Mouse (Mus musculus) erythroblast, adult 5-6 weeks (primary cell): ENCODE results near the gene Tpgs1. TPM values are rescaled to one million over a fixed set of nuclear protein-coding genes. Genes with fewer than 3 reads are reported as not detected.
A peak's percentile ranks its signal among the peaks of the same experiment; 100 is the strongest.

Experiments used
- ATAC-seq: replicated peaks from 2 replicates; pipeline ENCODE4 v1.8.0; 2016; ENCODE audit warnings: moderate number of reproducible peaks, mild to moderate bottlenecking, moderate TSS enrichment, inconsistent platforms; ENCODE audit not compliant: poor library complexity, low FRiP score, severe bottlenecking
- total RNA-seq, 2 experiments: library from RNA; stranded (forward) in 1 of 2; stranded (reverse) in 1 of 2; fragments of 150-400 nt in 1 of 2; fragments of 200-764, 138-1000 nt in 1 of 2; gene quantifications; 2 replicates each; pipeline versions ENCODE4 v1.2.3 to v1.2.4; 2015 to 2017; ENCODE audit warnings: low replicate concordance in 2 of 2

Tpgs1 gene
- total RNA-seq (2015; ENCODE audit: low replicate concordance) (2.9 and 6.3 TPM in 2 replicates), total RNA-seq (2017; ENCODE audit: low replicate concordance) (0.56 and 0.68 TPM in 2 replicates)

DNA sequence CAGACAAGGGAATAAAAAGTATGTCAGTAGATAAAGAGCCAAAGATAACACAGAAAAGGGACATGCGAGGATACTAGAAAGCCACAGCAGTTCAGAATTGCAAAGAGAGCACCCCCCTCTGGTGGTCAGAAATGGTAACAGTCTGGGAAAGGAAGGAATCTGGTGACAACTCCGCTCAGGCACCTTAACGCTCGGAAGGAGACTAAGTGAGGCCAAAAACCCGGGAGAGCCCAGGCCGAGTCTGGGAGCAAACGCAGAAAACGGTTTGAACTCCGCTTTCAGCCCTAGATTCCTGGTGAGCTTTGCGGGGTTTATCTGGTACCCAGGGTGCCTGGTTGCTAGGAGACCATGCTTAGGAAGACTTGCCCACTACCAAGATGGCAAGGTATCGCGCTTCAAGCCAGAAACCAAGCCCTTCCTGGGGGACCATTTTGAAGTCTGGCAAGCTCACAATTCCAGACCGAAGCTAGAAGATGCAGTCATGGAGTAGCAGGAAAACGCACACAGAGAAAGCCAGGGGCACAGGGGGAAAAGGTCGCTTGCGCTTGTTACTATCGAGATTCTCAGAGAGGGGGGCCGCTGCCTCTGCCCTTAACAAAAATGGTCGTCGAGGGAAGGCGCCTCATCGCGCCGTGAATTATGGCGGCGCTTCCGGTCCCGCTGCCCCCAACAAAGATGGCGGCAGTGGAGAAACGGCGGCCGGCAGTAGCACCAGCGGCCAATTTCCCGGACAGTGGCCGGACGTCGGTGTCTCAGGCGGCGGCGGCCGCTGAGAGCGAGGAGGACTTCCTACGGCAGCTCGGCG, at the start of gene Tpgs1:
Gene Tpgs1, plus strand, starts transcription at position 599 of the 805 bp plus-strand sequence.
- ATAC-seq = peak; percentile 87

DNA sequence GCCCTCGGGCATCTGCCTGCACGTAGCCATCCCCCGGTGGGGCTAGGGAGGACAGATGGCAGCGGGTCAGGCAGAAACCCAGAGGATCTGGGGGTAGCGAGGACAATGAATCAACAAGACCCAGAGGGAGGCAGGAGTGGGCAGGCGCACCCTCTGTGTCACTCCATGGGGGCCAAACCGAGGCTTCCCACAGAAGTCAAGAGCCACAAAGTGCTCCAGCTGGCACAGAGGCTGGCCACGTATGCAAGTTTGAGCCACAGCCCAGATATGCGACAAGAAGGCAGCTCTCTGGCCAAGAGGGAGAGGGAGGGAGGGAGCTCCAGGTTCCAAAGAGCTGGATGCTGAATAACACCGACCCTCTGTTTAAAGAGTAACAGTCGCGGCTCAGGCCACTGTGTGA, 45.2 kb upstream of the Tpgs1 start:
- no peak for ATAC-seq

GRCm38 (mm10) chr10:79625398-79625797, 43.8 kb upstream of the Tpgs1 start:
- no peak for ATAC-seq

DNA sequence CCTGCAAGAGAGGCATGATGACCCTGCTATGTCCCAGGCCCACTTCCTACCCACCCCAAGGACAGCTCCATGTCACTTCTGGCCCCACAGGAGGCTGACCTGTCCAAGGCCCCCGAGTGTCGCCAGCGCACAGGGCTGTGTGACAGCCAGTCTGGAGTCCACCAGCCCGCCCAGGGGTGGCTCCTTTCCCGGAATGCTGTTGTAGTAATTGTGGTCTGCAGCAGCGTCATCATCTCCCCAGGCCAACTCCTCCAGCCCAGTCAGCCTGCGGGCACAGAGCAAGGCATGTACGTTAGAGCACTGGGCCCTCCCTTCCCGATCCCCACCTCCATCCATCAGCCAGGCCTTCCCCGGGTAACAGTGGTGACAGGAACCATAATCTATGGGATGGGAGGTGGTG, 43.0 kb upstream of the Tpgs1 start:
- no peak for ATAC-seq

- no peak for ATAC-seq
Measured at GRCm38 (mm10) chr10:79628377-79628776, 40.8 kb upstream of the Tpgs1 start.

- no peak for ATAC-seq
Measured at GRCm38 (mm10) chr10:79631432-79631831, 37.7 kb upstream of the Tpgs1 start.

- ATAC-seq = no peak
Measured at GRCm38 (mm10) chr10:79633006-79633777, 36.0 kb upstream of the Tpgs1 start.

DNA sequence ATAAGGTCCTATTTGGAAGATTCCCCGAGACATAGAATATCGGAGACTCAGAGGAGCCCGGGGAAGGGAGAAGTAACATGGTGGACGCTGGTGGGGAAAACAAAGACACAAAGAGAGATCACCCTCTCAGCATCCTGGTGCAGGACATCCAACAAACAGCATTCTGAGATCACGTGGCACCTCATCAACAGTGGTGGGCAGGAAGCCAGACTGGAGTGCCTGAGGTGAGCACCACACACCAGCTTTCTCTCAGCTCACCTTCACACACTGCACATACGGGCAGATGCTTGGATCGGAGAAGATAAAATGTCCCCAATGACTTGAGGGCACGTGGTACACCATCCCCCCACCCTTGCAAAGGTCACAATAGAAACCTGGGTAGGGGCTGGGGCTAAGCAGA, 32.9 kb upstream of the Tpgs1 start:
- ATAC-seq = no peak

DNA sequence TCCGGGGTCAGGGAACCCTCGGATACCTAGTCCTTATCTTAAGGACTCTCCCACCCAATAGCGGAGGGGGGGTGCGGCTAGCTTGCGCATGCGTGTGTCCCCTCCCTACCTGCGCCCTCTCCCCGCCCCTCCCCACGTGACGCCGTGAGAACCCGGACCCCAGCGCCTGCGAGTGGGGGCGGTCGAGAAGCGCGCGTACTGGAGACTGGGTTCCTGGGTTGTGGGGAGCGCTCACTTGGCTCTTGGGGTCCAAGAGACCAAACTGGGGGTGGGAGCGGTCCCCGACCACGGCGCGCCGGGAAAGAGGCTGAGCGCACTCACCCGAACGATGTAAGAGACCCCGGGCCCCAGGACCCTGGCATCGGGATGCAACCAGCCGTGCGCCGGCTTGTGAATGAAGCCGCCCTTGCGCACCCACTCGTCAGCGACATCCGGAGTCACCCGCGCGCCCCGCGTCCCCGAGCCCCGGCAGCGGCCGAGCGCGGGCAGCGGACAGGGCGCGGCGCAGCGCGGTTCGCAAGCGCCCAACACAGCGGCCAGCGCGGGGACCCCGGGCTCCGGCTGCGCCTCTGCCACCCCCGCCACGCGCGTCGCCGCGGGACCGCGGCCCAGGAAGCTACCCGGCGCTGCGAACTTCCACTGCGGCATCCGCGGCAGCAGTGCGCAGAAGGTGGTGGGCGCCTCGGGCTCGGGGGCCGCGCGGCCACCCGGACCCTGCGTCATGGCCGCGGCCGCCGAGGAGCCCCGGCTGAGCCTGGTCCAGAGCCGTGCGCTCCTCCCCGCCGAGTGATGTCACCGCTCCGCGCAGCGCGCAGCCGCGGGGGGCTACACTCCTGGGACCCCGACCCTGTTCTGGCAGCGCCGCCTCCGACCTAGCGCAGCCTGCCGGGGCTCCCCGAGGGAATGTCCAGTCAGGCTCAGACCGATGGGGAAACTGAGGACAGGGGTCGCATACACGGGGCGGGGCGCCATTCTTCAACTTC, 31.8 kb upstream of the Tpgs1 start, which contains the start of gene Shc2:
Gene Shc2, minus strand, starts transcription at position 791 of the 983 bp plus-strand sequence.
- no peak for ATAC-seq

DNA sequence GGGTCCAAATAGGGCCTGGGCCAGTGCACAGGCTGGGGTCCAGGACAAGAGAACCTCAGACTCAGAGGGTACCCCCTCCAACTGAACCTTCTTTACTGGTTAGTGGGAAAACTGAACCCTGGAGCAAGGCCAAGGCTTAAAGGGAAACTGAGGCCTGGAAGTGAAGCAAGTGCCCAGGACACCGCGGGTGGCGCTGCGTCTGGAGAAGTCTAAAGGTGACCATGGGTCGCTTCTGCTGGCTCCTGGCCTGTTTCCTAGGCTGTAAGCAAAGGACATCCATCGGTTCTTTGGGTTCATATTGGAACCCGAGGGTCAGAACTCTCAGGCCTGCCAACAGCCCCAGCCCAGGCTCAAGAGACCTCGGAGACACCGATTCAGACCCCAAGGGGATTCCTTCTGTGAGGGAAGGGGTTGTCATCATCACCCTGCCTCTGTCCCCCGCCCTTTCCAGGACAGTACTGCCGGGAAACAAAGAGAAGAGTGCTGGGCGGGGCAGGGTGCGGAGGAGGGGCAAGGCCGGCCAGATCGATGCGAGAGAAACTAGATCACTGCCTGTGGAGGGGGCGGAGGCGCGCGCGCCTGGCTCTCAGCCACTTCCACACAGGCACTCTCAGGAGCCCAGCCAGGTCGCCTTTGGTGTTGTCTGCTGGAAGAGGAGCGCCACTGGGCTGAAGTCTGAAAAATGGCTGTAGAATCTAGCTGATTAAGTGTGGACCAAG, 30.5 kb upstream of the Tpgs1 start:
- ATAC-seq = no peak

- ATAC-seq = no peak
Measured at GRCm38 (mm10) chr10:79645711-79646110, 23.5 kb upstream of the Tpgs1 start, which contains the start of gene Odf3l2. TSS of gene Odf3l2 (minus strand) at chr10:79645738.

DNA sequence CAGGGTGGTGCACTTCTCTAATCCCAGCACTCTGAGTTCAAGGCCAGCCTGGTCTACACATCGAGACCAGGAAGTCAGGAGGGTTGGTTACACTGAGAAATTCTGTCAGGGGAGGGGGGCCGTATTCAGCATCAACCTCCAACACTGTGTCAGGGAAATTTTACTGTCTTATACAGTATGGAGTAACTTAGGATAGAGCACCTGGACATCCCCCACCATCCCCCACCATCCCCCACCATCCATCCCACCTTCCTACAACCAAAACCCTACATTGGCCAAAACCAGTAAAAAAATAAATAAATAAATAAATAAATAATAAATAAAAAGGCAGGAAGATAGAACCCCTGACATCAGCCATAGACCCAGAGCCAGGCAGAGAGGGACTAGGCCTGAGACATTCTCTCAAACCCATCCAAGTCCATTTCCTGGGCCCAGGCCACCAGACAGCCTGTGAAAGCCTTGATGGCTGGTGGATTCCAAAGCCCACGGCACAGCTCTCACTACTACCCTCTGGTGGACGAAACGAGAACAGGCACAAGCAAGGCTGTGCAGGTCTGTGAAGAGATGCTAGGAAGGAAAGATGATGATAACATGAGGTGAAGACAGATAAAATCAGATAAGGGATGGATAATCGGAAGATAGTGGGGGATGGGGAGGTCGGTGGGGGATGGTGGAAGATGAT, 20.0 kb upstream of the Tpgs1 start:
- ATAC-seq = peak; percentile 81

GRCm38 (mm10) chr10:79652789-79653188, 16.4 kb upstream of the Tpgs1 start:
- ATAC-seq = no peak

- no peak for ATAC-seq
Measured at GRCm38 (mm10) chr10:79654946-79655395, 14.2 kb upstream of the Tpgs1 start.

GRCm38 (mm10) chr10:79658829-79659228, 10.3 kb upstream of the Tpgs1 start:
- peak; percentile 61 for ATAC-seq

- no peak for ATAC-seq
Measured at GRCm38 (mm10) chr10:79660298-79660697, 8.9 kb upstream of the Tpgs1 start.

DNA sequence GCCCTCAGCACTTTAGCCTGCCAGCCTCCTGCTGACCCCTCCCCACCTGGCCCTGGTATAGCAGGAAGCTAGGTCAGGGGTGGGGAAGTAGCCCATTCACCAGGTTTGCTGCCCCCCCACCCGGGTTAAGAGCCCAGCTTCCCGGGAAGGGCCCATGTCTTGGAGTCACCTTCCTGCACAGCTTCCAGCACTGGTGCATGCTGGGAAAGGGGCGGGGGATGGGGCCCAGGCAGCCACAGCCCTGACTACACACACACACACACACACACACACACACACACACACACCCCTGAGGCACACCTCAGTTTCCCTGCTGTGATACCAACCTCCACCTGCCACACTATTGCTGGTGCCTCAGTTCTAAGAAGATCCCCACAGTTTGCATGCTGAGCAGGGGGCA, 7.3 kb upstream of the Tpgs1 start:
- ATAC-seq = no peak

GRCm38 (mm10) chr10:79664131-79664665, 5.0 kb upstream of the Tpgs1 start, which contains the start of gene Madcam1:
TSS of gene Madcam1 (plus strand) at chr10:79664559.
- peak; percentile 60 for ATAC-seq
